Mouse (Mus musculus) midbrain, embryonic 10.5 days (tissue): Measurements from ENCODE around the gene Peli2. TPM values are rescaled to one million over a fixed set of nuclear protein-coding genes. Genes with fewer than 3 reads are reported as not detected.

Source experiments
- DNase-seq: peaks from one replicate; pipeline ENCODE4 v3.0.0-alpha.2; 2017; ENCODE audit warnings: low spot score
- H3K27ac ChIP-seq: fragments of 300-500 bp; sonication (generic); replicated peaks from 2 replicates; pipeline ENCODE4 v1.5.1; 2016; ENCODE audit warnings: mild to moderate bottlenecking
- H3K27me3 ChIP-seq: fragments of 300-500 bp; sonication (generic); 2 replicates; pipeline ENCODE4 v1.6.1; 2016; ENCODE audit warnings: low read depth, mild to moderate bottlenecking; ENCODE audit not compliant: poor library complexity, severe bottlenecking
- H3K36me3 ChIP-seq: fragments of 300-500 bp; sonication (generic); 2 replicates; pipeline ENCODE4 v1.6.1; 2016; ENCODE audit warnings: mild to moderate bottlenecking, moderate library complexity
- H3K4me1 ChIP-seq: fragments of 300-500 bp; sonication (generic); 2 replicates; pipeline ENCODE4 v1.6.1; 2016
- H3K4me3 ChIP-seq: fragments of 300-500 bp; sonication (generic); 2 replicates; pipeline ENCODE4 v1.5.1; 2016; ENCODE audit warnings: mild to moderate bottlenecking, moderate library complexity
- H3K9me3 ChIP-seq: fragments of 300-500 bp; sonication (generic); replicated peaks from 2 replicates; pipeline ENCODE4 v1.6.1; 2016; ENCODE audit warnings: mild to moderate bottlenecking
- WGBS: fragments of 180-500 bp; shearing (Covaris S2); methylation state at CpG from one replicate; pipeline ENCODE4 v1.1.7; 2016; 5-methylcytosine and 5-hydroxymethylcytosine counted together
- polyA plus RNA-seq: library from polyadenylated mRNA; unstranded; fragments of >200 nt; fragmentation: Nextera tagmentation; extraction: Ambion mirVana; gene quantifications from 2 replicates; pipeline ENCODE4 v1.2.1, GENCODE M21; 2016

Gene Peli2
- polyA plus RNA-seq, 1 experiment from 2014 or later = 11.9 TPM

DNA sequence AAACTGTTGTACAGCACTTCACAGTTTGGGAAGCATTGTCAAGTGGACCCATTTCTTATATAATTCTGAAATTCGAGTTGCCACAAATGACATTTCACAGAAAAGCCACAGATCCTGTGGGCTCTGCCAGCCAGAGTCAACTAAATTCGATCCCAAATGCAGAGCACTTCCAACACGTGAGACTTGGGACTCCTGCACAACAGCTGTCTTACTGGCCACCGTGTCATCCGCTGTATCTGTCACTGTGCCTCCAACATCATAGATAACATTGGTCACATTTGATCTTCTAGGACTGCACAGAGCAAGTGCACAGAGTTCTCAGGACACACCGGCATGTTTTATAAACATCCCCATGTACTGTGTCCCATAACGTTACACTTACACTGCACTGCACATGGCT lies 14.2 kb upstream of the Peli2 start:
- H3K27ac ChIP-seq = no peak overlapping the region
- H3K27me3 ChIP-seq = no peaks in the 10 kb centered on the region
- DNase-seq = no peak
- no peaks in the 10 kb centered on the region for H3K4me1 ChIP-seq
- H3K36me3 ChIP-seq = no peaks in the 10 kb centered on the region
- 88% methylated on average over 7 of the region's 7 CpGs for WGBS
- H3K9me3 ChIP-seq = peaks cover 4% of the 10 kb centered on the region; the same call in 1 of the 2 replicates
- no peak overlapping the region for H3K4me3 ChIP-seq

DNA sequence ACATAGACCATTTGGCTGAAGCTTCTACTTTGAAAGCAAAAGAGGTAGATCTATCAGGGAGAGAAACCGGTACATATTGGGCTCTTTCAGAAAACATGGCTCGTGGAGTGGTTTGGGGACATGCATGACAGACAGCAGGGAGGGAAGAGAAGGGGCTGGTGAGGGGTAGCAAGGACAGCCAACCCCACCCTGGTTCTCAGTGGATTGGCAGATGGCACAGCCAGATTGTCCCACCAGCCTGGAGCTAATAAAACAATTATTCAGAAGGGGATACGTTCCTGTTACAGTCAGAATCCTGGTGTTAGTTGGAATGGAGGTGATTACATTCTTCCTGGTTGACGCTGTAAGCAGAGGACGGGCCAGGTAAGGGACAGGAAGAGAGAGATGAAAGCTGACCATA lies 2.6 kb upstream of the Peli2 start:
- Histone ChIP-seq H3K9me3 (no peaks in the 10 kb centered on the region), H3K27me3 (0 out of 2 replicates have a peak, but pooled peaks cover 4% of the 10 kb centered on the region), H3K4me1 (peaks cover 40% of the 10 kb centered on the region), H3K36me3 (no peaks in the 10 kb centered on the region), H3K27ac (no peak overlapping the region), H3K4me3 (no peak overlapping the region)
- WGBS = 87% methylated on average over 5 of the region's 5 CpGs
- DNase-seq = no peak

DNA sequence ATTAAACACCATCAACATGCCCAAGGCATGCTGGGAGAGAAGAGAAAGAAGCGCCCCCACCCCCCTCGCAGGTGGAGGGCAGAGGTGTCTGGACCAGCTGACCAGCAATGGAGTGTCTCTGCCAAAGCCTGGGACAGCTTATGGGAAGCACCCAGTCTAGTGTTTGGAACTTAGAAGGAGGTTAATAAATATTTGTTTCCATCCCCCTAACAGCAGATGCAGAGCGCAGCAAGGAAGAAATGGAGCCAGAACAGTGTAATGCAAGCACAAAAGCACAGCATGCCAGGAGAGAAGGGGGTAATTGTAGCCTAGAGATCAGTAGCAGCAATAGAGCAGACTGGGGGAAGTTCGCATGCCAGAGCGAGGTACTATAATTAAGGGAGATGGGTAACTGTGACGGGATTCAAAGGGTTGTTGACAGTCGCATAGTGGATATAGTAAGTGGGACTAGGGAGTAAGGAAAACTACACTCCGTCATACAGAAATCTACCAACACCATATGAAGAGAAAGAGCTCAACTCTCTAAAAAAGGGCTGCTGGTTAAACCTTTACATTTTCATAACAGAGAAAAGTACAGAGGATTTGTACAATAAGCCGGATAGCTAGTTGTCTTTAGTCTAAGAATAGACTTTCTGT lies 1.5 kb upstream of the Peli2 start:
- H3K27me3 ChIP-seq = 0 out of 2 replicates have a peak, but pooled peaks cover 4% of the 10 kb centered on the region
- 0 out of 2 replicates have a peak overlapping the region, but pooled peaks have one; percentile 19 for H3K27ac ChIP-seq
- H3K4me1 ChIP-seq = peaks cover 51% of the 10 kb centered on the region
- no peak for DNase-seq
- H3K4me3 ChIP-seq = peak overlapping the region; percentile 94
- no peaks in the 10 kb centered on the region for H3K36me3 ChIP-seq
- no peaks in the 10 kb centered on the region for H3K9me3 ChIP-seq
- 10% methylated on average over 9 of the region's 9 CpGs for WGBS

DNA sequence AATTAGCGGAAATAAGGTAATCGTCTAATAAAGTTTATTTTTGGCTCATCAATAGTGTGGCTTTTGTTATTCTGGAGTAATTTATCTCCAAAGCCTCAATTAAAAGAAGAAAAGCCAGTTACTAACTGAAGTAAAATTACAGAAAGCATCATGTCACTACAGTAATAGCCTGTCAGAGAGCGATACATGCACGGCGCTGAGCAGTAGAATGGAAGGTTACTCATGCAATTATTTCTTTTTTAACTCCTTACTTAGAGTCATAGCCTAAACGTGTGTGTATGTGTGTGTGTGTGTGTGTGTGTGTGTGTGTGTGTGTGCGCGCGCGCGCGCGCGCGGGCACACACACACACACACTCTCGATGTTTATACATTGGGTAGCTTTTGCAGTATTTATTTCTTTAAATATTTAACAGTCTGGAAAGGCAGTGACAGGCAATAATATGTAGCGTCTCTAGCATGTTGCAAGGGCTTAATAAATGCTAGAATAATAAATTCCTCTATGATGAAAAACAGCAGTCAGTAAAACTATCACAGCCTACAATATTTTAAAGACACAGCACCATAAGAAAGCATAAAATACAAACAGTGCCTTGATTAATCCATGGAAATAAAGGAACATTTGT lies 864 bp upstream of the Peli2 start:
- peak overlapping the region; percentile 94 for H3K4me3 ChIP-seq
- no peak for DNase-seq
- H3K4me1 ChIP-seq = peaks cover 58% of the 10 kb centered on the region
- no peaks in the 10 kb centered on the region for H3K9me3 ChIP-seq
- no peak overlapping the region for H3K27ac ChIP-seq
- 0 out of 2 replicates have a peak, but pooled peaks cover 4% of the 10 kb centered on the region for H3K27me3 ChIP-seq
- H3K36me3 ChIP-seq = no peaks in the 10 kb centered on the region
- WGBS = 17% methylated on average over 17 of the region's 17 CpGs

DNA sequence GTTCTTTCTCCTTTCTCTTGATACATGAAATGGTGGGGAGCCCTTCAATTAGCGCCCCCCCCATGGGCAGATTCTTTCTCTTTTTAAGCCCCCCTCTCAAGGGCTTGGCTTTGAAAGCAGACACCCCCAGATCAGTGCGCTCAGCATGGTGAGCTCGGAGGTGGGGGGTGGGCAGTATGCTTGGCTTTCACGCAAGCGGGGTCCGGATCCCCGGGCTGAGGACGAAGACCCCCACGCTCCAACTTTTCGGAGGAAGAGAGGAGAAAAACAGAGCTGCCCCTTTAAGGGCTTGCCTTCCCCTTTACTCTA lies 226 bp upstream of the Peli2 start:
- peak overlapping the region; percentile 98 for H3K27ac ChIP-seq
- 0% methylated on average over 10 of the region's 10 CpGs for WGBS

DNA sequence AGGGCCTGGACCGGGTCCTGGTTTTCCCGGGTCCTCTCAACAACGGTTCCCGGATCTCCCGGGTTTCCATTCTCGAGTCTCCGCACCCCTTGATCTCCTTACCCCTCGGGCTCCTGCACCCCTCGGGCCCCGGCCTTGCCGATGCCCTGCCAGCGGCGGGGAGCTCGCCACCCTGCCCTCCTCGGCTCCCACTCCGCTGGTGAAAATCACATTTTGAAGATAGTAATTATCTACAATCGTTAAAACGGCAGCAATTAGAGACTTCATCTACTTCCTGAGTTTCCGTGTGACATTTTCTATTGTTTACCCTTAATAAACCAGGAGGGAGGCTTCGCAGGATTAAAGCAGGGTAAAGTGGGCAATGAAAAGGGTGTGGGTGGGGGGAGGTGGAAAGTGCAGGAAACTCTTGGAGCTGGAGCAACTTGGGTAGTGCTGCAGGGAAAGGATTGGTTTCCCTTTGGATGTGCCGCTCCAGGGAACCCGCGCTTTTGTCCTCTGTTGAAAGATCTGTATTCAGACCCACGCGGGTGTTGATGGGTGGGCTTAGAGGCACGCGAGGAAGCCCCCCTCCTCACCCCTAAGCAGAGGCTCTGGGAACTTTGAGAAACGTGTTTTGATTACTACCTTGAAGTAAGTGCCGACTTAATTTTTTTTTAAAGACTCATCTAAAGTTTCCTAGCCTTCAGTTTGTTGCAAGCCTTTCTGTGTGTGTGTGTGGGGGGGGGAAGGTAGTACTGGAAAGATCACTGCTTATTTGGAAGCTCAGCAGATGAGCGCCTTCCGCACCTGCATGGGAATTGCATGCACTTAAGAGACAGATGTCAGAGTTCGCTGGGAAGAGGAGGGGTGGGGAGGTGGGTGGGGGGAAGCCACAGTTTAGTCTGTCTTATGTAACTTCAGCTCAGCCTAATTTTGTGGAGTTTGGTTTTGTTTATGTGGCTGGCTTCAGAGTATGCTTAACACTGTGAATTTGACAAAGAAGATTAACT lies 1.2 kb downstream of the Peli2 start:
- Histone ChIP-seq H3K27ac (peak overlapping the region; percentile 98), H3K4me1 (peaks cover 78% of the 10 kb centered on the region), H3K4me3 (peak overlapping the region; percentile 94), H3K9me3 (no peaks in the 10 kb centered on the region), H3K36me3 (no peaks in the 10 kb centered on the region), H3K27me3 (0 out of 2 replicates have a peak, but pooled peaks cover 4% of the 10 kb centered on the region)
- DNase-seq = peak; percentile 59
- WGBS = under 1% methylated on average over 32 of the region's 32 CpGs

More for the DNA sequence above, 226 bp upstream of the Peli2 start:
- DNase-seq = no peak
- Histone ChIP-seq H3K27me3 (0 out of 2 replicates have a peak, but pooled peaks cover 4% of the 10 kb centered on the region), H3K36me3 (no peaks in the 10 kb centered on the region), H3K9me3 (no peaks in the 10 kb centered on the region), H3K4me3 (peak overlapping the region; percentile 94), H3K4me1 (peaks cover 64% of the 10 kb centered on the region)

GRCm38 (mm10) chr14:48124011-48124410 lies 3.4 kb downstream of the Peli2 start:
- WGBS = 55% methylated on average over 5 of the region's 5 CpGs
- DNase-seq = no peak
- H3K27ac ChIP-seq = no peak overlapping the region
- H3K36me3 ChIP-seq = no peaks in the 10 kb centered on the region
- no peaks in the 10 kb centered on the region for H3K9me3 ChIP-seq
- peaks cover 3% of the 10 kb centered on the region; the same call in 1 of the 2 replicates for H3K27me3 ChIP-seq
- peaks cover 88% of the 10 kb centered on the region for H3K4me1 ChIP-seq
- H3K4me3 ChIP-seq = no peak overlapping the region

DNA sequence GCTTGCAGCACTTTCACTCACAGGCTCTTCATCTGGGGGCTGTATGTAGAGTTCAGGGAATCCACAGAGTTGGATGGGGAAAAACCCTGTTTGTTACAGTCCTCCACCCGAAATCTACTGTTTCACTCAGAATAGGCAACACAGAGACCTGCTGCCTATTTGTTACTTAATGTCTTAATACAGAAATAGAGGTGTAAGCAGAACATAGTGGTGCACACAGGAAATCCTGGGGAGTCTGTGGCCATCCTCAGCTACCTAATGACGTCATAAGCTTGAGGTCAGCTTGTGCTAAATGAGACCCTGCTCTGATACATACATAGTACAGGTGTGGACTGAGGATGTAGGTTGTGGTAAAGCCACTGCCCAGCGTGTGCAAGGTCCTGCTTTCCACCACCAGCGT lies 4.2 kb downstream of the Peli2 start:
- H3K27me3 ChIP-seq = peaks cover 5% of the 10 kb centered on the region; the same call in 1 of the 2 replicates
- no peak for DNase-seq
- WGBS = 76% methylated on average over 4 of the region's 4 CpGs
- H3K36me3 ChIP-seq = 0 out of 2 replicates have a peak, but pooled peaks cover 4% of the 10 kb centered on the region
- no peak overlapping the region for H3K27ac ChIP-seq
- H3K4me3 ChIP-seq = no peak overlapping the region
- H3K9me3 ChIP-seq = no peaks in the 10 kb centered on the region
- peaks cover 88% of the 10 kb centered on the region for H3K4me1 ChIP-seq

- 0 out of 2 replicates have a peak, but pooled peaks cover 6% of the 10 kb centered on the region for H3K36me3 ChIP-seq
- no peaks in the 10 kb centered on the region for H3K9me3 ChIP-seq
- H3K27me3 ChIP-seq = peaks cover 5% of the 10 kb centered on the region; the same call in 1 of the 2 replicates
- H3K27ac ChIP-seq = no peak overlapping the region
- 85% methylated on average over 6 of the region's 6 CpGs for WGBS
- no peak for DNase-seq
- peaks cover 92% of the 10 kb centered on the region for H3K4me1 ChIP-seq
- H3K4me3 ChIP-seq = no peak overlapping the region
Measured at GRCm38 (mm10) chr14:48125971-48126370, 5.3 kb downstream of the Peli2 start.

GRCm38 (mm10) chr14:48126931-48127330 lies 6.3 kb downstream of the Peli2 start:
- H3K4me1 ChIP-seq = peaks cover 99% of the 10 kb centered on the region
- H3K27me3 ChIP-seq = peaks cover 5% of the 10 kb centered on the region; the same call in 1 of the 2 replicates
- H3K36me3 ChIP-seq = 0 out of 2 replicates have a peak, but pooled peaks cover 6% of the 10 kb centered on the region
- peak overlapping the region; percentile 67 for H3K27ac ChIP-seq
- no peak overlapping the region for H3K4me3 ChIP-seq
- 68% methylated on average over 4 of the region's 4 CpGs for WGBS
- no peaks in the 10 kb centered on the region for H3K9me3 ChIP-seq
- no peak for DNase-seq

- peaks cover 99% of the 10 kb centered on the region for H3K4me1 ChIP-seq
- peaks cover 5% of the 10 kb centered on the region; the same call in 1 of the 2 replicates for H3K27me3 ChIP-seq
- WGBS = 29% methylated on average over 8 of the region's 8 CpGs
- peak overlapping the region; percentile 67 for H3K27ac ChIP-seq
- no peaks in the 10 kb centered on the region for H3K9me3 ChIP-seq
- peak overlapping the region; percentile 20 for H3K4me3 ChIP-seq
- 0 out of 2 replicates have a peak, but pooled peaks cover 6% of the 10 kb centered on the region for H3K36me3 ChIP-seq
- no peak for DNase-seq
Measured at GRCm38 (mm10) chr14:48127609-48128185, 7.1 kb downstream of the Peli2 start.

- H3K27ac ChIP-seq = peak overlapping the region; percentile 67
- peaks cover 5% of the 10 kb centered on the region; the same call in 1 of the 2 replicates for H3K27me3 ChIP-seq
- 86% methylated on average over 5 of the region's 5 CpGs for WGBS
- peaks cover 99% of the 10 kb centered on the region for H3K4me1 ChIP-seq
- H3K4me3 ChIP-seq = no peak overlapping the region
- 0 out of 2 replicates have a peak, but pooled peaks cover 6% of the 10 kb centered on the region for H3K36me3 ChIP-seq
- DNase-seq = no peak
- H3K9me3 ChIP-seq = no peaks in the 10 kb centered on the region
Measured at GRCm38 (mm10) chr14:48128701-48129100, 8.1 kb downstream of the Peli2 start.
